Mouse (Mus musculus): ENCODE results near the gene Prss42.

Gene Prss42

DNA sequence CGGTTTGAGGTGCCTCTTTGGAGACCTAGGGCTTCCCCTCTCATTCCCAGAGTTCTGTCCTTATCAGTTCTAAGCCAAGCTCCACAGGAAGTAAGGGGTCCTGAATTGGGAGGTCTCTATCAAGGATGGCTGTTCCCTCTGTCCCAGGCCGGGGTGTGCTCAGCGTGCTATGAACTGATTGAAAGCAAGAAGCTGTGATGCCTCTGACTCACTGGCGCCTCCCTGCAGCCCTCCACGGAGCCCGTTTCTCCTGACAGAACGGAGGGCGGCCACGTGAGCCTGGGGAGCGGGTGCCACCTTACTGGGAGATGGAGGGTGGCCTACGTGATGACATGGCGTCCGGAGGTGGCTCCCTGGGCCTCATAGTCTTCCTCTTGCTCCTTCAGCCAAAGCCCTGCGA lies at the start of gene Prss42:
Gene Prss42, plus strand, starts transcription at position 301 of the 400 bp plus-strand sequence.
- no peak for DNase-seq

DNA sequence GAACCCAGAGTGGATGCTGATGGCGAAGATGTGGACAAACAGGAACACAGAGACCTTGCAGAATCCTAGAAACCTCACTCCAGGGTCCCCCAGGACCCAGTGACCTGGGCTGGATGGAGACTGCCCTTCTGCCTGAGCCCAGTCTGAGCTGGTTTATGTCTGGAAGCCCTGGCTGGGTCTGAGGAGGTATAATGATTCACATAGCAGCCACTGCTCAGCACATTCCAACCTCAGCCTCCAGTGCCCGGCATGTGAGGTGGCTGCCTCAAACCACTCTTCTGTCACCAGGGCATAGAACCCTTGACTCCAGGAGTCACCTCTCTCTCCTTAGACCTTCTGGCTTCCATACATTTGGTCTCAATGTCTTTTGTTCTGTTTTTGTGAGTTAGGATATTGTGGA lies 49.5 kb upstream of the Prss42 start:
- DNase-seq: no peak

DNA sequence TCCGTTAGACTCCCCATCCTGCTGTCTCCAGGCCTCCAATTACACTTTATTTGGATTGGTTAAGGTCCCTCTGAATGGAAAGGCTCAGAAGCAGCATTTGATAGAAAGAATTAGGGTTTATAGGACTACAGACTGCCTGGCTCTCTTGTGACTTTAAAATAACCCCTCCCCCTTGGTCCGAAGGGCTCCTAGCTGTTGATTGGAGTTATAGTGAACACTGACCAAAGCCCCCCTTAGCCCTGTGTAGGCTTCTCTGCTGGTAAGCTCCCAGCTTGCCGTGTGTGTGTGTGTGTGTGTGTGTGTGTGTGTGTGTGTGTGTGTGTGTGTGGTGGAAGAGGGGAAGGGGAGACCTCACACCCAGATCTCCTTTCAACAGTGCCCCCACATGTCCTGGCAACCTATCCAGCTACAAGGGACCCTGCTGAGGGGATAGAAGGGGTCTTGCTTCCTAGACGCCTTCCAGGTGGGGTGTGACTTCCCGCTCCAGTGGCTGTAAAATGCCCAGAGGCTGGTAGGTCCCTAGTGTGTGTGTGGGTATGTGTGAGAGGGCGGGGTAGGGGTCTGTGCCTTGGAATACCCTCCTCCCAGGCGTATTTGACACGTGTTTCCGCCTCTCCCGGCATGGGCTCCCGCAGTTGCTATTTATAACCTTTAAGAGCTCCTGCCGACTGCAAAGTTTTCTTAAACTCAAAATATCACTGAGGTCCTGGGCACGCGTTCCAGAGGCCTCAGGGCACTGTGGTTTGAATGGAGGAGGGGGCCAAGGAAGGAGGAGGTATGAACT lies 47.4 kb upstream of the Prss42 start:
- no peak for DNase-seq

DNA sequence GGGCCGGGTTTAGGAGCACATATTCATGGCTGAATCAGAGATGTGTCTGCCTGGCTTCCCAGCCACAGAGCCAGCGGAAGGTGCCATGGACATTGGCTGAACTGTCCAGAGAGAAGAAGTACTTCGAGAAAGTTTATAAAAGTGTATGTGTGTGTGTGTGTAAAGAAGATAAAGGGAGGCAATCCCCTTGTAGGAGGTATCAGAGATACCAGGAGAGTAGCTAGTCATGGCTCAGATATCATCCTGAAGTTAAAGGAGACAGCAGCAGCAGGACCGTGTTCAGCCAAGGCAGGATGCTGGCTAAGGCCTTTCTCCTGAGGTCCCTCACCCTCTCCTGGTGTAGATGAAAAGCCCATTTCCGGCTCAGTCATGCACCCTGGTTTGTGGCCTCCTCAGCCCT lies 46.6 kb upstream of the Prss42 start:
- DNase-seq: no peak

DNA sequence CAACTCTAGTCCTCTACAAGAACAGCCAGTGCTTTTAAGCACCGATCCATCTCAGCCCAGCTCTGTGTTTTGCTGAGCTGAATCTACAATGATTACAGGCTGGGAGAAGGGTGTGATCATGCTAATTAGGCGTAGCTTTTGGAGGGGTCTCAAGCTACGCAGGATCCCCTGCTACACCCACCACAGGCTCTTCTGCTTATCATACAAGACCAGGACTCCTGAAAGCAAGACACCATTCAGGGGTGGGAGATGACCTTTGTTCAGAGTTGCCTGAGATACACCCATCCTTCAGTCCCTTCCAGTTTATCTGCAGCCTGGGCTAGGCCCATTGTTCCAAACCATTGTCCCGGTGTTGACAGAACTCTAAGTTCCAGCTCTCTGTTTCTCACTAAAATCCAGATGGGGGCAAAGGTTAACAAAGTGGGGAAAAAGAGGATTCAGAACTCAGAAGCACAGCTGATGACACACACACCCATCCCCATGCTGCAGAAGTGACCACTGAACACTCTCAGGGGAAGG lies 45.0 kb upstream of the Prss42 start:
- DNase-seq: no peak

DNA sequence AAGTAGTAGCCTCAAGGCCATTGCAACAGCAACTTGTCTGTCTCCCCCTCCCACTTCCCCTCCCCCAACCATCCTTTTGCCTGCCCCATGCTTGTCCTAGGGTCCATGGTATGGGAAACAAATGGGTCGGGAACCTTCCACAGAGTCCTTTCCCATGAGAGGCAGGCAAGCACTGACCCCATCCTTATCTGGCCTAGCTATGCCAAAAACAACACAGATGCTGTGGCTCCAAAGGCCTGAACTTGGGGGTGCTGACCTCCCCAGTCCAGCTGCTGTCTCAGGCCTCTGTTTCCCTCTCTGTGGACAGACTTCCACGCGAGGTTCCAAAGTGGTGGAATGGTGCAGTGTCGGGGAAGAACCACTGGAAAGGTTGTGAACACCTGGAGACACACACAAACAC lies 44.2 kb upstream of the Prss42 start:
- DNase-seq: no peak

DNA sequence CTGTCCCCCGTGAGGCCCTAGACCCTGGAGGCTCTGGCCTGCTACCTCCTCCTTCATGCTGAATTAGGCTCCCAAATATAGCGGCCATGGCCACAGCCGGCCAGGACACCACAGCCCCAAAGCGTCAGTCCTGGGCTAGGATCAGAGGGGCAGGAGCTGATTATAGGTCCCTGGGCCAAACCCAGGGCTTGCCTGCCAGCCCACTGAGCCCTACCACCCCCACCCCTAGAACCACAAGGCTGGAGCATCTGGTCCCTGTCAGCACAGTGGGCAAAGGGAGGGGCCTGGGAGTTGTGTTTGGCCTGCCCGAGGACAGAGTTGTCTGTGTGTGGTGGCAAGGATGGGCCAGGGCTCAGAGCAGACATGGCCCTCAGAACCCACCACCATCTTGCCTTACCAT lies 40.1 kb upstream of the Prss42 start:
- DNase-seq: no peak

DNA sequence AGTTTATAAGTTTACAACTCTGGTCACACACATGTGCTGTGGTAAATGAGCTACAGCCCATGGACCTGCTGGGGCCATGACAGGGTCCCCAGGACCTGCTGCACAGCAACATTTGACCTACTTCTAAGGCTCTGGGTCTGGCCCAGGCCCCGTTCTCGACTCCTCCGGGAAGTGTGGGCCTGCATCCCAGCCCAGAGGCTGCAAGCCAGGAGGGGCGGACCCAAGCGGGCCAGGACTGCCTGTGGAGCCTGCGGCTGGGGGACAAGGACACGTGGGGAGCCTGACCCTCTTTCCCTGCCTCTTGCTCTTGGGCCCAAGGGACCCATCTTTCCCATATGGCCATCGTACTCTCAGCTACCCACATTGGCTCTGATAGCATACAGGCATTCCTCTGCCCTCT lies 39.4 kb upstream of the Prss42 start:
- DNase-seq: peak; percentile 44 to 51

DNA sequence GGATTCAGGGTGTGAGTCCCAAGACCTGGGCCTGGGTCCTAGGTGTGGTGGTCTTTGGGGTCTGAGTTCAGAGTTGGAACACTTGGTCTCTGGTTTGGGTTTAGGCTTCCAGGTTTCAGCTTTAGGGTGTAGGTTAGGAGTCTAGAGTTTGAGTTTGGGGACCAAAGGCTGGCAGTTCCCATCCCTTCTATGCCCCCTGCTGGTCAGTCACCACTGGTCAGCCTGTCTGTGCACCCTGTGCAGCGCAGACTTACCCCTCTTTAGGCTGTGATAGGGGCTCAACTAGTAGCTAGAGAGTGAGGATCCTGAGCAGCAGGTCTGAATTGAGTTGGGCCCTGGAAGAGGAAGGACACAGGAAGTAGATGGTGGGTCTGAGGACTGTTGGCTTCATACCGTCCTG lies 38.7 kb upstream of the Prss42 start:
- DNase-seq: peak; percentile 47 to 55

DNA sequence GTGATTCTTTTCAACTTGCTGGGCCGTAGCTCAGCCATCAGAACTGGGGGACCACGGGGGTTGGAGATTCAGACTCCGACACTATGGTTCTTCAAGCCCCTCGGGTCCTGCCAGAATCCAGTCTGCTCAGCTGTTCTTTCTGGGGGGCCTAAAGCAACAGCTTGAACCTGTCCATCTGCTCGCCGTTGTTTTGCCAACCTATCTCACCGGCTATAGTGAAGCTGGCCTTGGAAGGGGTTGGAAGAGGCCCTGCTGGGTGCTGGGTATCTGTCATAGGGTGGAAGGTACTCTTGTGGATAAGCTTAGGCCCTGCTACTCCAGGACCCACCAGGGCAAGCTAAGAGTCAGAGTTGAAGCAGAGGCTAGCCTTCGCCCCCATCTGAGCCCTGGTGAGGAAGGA lies 37.1 kb upstream of the Prss42 start:
- no peak for DNase-seq

DNA sequence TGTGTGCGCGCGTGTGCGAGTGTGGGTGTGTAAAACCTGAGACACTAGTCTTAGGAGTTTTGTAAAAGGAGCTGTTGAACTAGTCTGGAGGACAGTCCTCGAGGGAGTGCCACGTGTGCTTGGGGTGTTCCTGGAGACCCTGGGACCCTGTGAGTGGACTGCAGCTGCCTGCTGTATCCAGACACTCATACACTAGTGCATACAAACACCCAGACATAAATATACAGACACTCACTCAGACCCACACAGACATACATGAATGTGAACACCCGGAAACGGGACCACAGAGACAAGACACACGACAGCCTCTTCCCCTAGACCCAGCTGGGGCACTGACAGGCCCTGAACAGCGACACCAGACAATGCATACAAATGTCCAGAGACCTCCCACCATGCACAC lies 35.2 kb upstream of the Prss42 start:
- no peak for DNase-seq

DNA sequence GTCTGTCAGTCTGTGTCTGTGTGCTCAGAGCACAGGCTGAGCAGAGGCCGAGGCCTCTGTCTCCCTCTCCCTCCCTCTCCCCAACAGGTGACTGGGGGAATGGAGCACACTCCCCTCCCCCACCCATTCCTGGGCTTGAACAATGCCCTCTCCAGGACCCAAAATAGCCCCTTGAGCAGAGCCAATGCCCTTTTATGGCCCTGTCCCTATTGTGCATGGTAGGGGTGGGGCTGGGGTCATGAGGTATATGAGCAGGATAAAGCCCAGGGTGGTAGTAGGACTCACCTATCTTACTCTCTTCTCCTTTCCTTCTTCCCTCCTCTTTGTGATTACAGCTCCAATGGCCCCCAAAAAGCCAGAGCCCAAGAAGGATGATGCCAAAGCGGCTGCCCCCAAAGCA lies 34.6 kb upstream of the Prss42 start:
- DNase-seq: no peak

DNA sequence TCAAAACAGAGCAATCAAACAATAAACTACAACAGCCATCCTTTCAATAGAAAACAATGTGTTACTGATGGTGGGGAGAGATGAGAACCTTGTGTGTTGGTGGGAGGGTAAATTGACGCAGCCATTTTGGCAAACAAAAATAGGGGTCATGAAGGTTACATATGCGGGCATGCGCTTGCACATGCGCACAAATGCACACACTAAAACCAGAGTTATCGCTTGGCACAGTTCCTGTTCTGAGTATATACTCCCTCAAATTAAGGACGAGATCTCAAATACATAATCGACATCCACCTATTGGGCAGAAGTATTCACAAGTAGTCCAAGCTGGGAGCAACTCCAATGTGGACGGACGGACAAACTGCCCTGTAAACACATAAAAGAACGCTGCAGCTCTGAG lies 25.6 kb upstream of the Prss42 start:
- DNase-seq: no peak

DNA sequence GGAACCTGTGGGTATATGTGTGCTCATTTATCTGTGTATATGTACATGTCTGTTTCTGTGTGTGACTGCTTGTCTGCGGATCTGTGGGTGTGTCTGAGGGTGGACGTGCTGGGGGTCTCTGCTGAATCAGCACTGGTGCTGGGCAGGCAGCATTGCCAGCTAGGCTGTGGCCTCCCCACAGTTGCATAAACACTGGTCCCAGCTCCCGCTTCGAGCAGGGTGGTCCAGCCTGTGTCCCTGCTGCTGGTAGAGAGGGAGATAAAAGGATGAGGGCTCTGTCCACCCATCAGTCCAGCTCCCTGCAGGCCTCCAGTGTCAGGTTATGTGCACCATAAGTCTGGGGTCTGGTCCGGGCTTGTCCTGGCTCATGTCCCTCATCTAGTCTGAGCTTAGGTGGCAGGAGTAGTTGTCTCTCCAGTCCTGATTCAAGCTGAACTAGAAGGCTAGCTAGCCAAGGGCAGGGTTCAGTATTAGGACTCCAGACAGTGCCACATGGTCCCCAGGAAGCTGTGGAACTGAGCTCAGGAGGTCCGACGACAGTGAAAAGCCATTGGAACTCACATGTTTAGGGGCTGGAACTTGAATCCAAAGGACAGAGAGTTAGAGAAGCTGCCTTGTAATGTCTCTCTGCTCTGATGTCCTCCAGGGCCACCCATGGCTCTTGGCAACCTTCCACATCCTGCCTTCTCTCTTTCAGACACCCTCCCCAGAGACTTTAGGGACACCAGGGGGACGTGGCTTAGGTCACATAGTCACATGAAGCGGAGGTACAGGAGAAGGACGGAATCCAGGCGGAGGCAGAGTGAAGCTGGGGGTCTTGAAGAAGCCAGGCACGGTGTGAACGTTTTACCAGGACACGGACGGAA lies 23.3 kb upstream of the Prss42 start:
- no peak for DNase-seq

DNA sequence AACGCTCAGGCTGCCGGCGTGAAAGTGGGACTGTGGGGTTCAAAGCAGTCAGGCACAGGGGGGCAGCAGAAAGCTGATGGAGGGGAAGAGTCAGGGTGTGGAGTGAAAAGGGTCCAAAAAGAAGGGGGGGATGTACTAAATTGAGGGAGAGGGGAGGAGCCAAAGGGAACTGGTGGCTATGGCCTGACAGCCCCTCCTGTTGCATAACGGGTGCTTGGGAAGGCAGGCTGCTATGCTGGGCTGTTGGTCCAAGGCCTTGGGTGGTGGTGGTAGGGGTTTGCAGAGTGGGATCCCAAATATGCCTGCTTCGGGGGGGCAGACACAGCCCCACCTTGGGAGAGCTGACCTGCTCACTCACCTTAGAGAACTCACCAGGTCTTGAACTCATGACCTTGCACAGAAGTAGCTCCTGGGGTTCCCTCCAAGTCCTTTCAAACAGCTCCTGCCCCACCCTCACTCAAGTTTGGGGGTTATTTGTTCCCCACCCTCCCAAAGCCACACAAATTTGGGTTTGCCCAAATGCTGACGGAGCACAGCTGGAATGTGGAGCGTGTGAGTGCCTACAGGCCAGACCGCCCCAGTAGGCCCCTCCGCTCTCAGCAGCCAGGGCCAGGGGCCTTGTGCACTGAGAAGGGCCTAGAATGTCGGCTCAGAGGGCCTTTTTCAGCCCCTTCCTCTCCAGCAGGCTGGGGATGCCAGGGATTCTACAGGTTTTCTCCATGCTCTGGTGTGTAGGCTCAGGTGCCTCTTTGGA lies 22.5 kb upstream of the Prss42 start:
- no peak for DNase-seq

DNA sequence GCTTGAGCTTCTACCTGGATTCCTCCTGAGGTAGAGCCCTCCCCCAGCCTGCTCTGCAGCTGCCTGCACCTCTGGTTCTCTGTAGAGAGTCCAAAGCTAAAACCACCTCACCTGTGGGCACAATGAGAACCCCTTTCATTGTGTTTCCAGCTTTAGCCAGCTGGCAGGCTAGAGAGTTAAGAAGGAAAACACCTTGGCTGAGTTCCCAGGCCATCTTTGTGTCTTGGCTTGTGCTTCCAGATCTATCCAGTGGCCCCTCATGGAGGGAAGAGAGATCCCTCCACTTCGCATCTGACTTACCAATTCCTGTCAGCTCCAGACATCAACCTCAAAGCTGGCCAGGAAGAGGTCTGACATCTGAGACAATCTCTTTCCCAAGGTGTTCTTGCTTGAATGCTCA lies 19.9 kb upstream of the Prss42 start:
- no peak for DNase-seq

DNA sequence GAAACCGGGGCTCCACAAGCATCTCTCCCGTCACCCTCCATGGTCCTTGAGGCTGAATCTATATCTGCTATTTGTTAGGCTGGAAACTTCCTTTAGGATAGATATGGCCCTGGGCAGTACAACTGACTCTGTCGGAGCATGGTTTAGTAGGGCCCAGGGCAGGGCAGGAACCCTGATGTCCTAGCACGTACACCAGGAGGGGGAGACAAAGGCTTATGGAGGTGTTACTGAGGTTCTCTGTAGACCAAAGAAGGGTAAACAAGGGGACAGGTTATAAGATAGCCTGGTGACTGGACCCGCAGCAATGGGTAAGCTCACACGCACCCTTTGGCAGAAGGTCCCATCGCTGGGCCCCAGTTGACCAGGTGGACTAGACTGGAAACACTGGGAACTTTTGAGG lies 19.4 kb upstream of the Prss42 start:
- DNase-seq: no peak

DNA sequence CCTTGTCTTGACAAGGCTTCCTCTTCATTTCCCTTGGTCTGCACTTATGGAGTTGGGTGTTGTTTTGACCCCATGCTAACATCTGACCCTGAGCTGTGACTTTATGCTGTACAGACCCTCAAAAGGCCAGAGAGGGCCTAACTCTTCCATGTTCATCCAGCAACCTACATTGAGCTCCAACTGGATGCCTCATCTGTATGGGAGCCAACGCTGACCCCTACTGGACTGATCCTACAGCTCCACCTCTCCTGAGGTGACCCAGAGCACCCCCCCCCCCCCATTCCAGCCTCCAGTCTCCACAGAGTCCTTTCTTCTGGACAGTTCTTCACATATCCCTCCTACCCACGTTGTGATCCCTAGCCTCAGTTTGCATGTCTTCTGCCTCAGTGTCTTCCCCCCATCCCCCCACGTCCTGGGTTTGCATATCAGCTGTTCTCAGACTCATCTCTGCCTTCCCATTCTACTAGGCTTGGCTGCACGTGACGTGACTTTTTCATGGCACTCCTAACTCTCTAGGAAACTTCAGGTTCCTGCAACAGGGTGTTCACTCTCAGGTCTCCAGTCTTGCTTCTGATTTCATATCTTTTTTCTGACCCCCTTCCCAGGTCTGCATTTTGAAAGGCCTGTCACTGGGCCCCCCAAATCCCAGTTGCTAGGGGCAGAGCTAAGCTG lies 18.6 kb upstream of the Prss42 start:
- no peak for DNase-seq

DNA sequence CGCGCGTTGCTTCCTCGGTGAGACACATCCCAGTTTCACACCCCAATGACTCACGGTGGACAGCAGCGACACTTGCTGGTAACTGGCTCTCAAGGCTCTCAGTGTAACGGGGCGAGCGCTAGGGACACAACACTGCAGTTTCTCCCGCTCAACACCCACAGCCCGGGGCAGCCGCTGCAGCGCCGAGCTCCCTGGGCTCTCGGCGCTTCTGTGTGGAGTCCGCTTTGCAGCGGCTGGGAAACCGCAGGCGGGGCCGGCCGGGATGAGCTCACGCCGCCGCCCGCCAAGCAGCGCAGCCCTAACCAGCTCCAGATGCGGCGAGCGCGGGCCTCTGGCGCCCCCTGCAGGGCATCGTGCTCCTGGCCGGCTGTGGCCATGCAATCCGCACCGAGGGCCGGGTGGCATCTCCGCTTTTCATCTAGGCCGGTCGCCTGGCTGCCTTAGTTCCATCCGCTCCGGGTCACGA lies 16.7 kb upstream of the Prss42 start:
- DNase-seq: peak; percentile 90 to 93

DNA sequence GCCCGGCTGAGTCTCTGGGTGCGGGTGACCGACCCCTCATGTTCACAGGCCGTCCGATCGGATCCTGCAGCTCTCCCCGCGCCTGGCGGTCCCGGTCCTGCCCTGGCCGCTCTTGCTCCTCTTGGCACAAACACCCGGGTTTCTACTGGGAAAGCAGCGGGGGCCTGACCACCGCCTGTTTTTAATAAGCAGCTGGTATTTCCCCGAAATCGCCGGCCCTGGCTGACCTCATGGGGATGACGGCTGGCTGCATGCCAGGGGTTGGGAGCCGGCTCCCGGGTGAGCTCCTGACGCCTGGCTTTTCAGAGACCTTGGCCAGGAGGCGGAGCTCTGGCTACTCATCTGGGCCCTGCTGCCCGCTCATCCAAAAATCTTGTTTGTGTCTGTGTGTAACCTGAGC lies 16.2 kb upstream of the Prss42 start:
- DNase-seq: peak; percentile 84 to 89

DNA sequence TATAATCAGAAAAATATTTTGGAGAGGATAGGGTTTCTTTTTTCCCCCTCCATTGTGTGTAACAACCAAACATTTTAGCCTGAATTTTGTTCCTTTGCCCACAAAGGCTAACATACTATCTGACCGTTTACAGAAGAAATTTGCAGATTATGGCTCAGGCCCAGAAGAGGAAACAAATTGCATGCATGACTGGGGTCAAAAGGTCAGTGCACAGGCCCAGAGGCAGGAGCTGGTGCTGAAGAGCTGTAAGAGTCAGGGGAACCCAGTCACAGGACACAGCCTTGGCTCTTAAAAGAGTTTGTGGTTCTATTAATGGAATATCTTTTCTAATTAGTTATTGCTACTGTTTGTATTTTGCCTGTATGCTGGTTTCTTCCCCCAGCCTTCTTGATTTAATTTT lies 14.4 kb upstream of the Prss42 start:
- DNase-seq: no peak

DNA sequence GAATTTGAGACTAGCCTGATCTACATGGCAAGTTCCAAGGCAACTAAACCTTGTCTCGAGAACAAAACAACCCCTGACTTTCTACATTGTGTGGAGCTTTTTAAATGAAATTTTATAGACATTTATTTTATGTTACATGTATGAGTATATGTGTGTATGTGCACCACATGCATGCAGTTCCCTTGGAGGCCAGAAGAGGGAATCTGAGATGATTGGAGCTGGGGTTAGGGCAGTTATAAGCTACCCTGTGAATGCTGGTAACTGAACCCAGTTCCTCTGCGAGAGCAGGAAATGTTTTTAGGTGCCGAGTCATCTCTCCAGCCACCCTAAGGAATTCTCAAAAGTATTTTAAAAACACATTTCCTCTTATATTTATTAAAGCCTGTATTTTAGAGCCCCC lies 9.8 kb upstream of the Prss42 start:
- no peak for DNase-seq

DNA sequence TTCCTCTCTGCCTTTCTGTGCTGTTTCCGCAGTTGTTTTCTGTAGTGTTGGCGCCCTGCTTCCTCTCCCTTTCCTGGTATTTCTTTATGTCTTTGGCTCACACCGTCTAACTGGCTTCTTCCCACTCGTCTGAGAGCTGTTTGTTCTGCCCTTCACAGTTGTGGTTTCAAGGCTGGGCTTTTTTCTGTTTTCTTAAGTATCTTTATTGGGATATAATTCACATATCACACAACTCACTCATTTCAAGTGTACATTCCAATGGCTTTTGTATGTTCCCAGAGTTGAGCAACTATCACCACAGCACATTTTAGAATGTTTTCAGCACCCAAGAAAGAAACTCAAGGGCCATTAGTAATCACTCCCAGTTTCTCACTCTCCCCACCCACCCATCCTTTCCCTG lies 7.5 kb upstream of the Prss42 start:
- peak; percentile 48 to 72 for DNase-seq

Measured in lung, adult 18-20 months (tissue).